Mouse (Mus musculus): Measurements from ENCODE around the gene Auts2. TPM values are rescaled to one million over a fixed set of nuclear protein-coding genes. Genes with fewer than 3 reads are reported as not detected.

Auts2 gene
- polyA plus RNA-seq, 1 experiment, result not detected

DNA sequence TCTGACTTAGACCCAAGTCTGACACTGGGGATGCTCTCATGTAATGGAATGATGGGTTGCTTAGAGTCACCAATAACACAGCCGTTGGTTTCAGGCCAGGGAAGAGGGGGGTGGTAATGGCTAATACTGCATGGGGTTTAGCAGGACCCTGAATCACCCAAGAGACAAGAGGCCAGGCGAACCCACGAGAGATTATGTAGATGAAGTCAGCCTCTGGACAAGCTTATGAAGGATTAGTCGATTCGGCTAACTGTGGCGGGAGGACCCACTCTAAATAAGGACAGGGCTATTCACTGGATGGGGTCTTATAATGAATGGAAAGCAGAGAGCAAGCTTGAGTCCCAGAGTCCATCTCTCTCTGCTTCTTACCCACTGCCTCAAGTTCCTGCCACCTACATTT is 1084.4 kb downstream of the Auts2 start:
- TF ChIP-seq GATA1 (IDR thresholded peaks at IDR 0.05; ENCODE audit: low read length), result no peak

DNA sequence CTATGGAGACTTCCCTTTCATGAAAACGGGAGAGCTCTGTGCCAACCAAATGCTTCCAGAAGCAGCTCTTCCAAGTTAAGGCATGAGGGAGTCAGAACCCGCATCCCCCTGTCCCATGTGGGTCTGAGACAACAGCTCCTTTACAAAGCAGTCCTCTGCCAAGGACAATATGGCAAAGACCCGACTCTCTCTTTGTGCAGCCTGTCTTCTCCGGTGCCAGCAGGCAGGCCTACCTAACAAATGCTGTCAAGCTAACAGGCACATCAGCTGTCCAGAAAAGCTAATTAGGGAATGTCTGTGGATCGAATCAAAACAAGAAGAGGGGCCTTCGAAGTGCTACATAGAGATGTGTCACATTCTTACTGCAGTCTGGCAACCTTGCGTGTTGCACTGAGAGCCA is 1085.1 kb downstream of the Auts2 start:
- TF ChIP-seq GATA1 (IDR thresholded peaks at IDR 0.05; ENCODE audit: low read length), result no peak

DNA sequence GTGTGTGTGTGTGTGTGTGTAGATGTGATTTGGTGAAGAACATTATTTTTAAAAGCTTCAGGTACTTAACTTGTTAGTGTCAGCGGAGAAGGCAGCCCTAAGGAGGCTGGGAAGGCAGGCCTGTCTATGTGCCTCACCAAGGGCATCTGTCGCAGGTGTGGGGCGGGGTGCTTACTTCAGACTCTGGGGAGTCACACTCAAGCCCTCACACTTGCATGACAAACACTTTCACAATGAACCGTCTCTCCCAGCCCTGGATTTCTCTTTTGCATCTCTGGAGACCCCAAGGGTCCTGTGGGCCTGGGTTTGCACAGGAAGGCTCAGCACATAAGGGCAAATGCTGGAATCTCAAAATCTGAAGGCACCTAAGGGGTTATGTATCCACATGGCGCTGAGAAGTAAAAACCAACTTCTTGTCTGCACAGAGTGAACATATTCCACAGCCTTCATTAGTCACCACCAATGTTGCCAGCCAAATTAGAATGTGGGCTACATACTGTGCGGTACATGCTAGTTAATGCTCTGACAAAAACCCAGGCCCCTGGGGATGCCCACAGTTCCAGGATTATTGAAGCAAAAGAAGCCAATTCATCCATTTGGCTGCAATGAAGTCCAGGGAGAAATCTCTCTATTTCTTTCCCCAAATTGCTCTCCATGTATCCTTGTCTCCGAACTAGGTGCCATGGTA is 1093.8 kb downstream of the Auts2 start:
- TF ChIP-seq GATA1 (IDR thresholded peaks at IDR 0.05; ENCODE audit: low read length), result no peak

DNA sequence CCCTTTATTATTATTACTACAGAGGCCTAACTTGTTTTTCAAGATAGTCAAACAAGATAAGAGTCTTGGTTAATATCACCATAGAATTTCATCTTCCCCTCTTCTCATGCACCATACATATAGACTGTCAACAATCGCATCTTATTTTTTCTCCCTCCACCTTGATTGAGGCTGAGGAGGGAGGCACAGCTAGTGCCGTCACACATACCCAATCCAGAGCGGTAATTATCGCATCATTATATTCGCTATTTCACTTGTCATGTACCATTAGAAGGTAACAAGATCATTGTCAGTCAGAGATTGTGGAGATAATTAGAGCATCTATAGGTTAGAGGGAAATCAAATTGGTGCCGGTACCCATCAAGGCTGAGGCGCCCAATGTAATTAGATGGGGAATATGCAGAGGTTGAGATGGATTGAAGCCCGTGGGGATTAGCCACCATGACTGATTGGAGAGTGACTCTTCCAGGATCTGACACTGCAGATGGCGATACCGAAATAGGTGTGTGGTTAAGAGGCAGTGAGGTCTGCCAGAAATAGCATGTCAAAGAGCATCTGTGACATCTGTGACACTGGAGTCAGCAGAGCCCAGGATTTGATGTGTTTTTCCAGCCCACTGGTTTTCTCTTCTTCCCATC is 1107.8 kb downstream of the Auts2 start:
- no peak for TF ChIP-seq GATA1 (IDR thresholded peaks at IDR 0.05; ENCODE audit: low read length)

DNA sequence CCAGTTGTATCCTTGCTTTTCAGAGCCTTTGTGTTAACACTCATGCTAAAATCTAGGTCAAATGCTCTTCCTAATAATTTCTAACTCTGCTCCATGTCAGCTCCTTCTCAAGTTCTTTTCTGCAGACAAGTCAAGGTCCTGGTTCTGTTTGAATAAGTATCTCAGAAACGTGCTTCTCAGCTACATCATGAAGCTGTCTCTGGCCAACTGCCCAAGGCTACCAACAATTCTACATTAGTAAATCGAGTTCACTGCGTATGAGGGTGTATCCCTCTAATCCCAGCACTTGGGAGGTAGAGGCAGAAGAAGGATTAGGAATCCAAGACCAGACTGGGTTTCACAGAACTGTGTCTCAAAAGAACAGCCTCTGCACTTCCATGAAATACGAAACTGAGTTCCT is 1109.9 kb downstream of the Auts2 start:
- no peak for TF ChIP-seq GATA1 (IDR thresholded peaks at IDR 0.05; ENCODE audit: low read length)

DNA sequence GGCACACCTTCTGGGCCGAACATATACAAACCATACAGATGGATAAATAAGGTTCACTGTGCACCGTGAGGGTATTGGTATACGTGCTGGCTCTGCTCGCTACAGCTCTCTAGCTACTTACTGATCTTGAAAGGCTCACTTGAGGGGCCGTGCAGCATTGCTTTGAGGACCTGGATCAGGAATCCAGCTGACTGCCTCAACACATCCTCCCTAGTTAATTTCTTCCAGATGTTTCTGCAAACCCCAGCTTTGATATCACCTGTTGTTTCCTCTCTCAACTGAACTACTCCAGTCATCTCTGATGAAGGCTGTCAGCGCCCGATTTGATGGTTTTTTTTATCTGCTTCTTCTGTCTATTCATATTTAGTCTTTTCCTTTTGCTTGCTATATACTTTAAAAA is 1111.2 kb downstream of the Auts2 start:
- TF ChIP-seq GATA1 (IDR thresholded peaks at IDR 0.05; ENCODE audit: low read length), result no peak

DNA sequence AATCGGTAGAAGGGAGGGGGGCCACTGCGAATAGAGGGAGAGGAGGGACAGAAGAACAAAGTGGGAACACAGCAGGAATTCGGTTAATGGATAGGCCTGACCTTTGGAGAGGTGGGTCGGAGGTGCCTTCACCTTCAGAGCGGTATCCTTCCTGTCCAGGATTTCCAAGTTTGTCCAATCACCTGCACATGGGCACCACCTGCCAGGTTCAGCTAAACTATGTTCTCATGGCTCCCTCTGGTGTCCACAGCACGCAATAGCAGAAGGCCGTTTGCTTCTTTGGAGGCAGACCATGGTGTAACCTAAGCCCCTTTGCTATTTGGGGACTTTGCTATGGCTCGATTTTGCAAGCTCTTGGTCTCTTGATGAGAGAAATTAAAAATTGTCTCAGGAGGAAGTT is 1113.0 kb downstream of the Auts2 start:
- no peak for TF ChIP-seq GATA1 (IDR thresholded peaks at IDR 0.05; ENCODE audit: low read length)

DNA sequence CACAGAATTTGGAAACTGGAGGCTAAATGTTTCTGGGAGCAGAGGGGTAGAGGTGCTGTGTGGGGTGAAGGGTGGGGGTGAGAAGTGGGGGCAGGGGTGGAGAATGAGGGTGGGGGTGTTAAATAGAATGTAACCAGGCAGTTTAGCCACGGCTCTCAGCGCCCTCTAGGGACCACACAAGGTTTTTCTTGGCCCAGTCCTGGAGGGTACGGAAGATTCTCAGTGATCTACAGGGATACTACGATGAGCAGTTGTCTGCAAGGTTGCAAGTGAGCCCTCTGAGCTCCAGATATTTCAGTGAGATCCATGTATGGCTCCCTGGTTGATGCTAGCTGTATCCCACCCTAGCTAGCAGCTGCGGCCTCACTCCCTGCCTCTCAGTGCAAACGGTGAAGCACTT is 1113.6 kb downstream of the Auts2 start:
- no peak for TF ChIP-seq GATA1 (IDR thresholded peaks at IDR 0.05; ENCODE audit: low read length)

DNA sequence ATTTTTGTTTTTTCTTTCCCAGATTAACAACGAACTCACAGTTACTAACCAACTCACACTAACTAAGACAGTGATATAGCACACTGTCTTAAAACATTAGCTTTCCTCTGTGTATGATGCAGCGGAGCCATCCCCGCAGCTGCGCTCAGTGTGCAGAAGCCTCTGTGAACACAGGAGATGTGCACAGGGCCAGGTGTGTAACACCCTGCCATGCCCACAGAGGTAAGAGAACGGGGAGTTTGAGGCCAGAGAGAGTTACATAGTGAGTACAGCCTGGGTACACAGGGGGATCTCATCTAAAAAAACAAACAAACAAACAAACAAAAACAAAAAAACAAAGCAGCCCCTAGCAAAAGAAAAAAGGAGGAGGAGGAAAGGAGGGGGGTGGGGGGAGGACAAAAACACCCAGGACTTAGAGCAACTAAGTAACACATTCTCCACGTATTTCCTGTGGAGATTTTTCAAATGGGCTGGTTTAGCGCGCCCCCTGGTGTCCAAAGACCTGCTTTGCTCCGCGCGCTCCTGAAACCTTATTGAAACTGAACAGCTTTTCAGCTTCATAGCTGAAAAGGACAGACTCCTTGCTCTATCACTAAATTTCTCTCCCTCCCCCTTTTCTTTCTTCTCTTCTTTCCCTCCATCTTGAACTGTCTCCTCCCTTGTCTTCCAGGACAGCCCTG is 1115.3 kb downstream of the Auts2 start:
- no peak for TF ChIP-seq GATA1 (IDR thresholded peaks at IDR 0.05; ENCODE audit: low read length)

DNA sequence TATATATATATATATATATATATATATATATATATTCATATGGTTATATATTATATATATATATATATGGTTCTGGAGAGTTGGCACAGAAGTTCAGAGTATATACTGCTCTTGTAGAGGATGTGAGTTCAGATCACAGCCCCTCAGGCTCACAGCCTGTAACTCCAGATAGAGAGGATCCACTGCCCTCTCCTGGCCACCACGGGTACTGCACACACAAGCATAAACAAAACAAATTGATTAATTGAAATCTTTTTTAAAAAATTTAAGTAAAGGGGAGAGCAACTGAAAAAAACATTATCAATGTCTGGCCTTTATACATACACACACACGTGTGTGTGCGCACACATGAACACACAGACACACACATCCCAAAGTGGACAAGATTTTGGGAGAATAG is 1120.4 kb downstream of the Auts2 start:
- no peak for TF ChIP-seq GATA1 (IDR thresholded peaks at IDR 0.05; ENCODE audit: low read length)

DNA sequence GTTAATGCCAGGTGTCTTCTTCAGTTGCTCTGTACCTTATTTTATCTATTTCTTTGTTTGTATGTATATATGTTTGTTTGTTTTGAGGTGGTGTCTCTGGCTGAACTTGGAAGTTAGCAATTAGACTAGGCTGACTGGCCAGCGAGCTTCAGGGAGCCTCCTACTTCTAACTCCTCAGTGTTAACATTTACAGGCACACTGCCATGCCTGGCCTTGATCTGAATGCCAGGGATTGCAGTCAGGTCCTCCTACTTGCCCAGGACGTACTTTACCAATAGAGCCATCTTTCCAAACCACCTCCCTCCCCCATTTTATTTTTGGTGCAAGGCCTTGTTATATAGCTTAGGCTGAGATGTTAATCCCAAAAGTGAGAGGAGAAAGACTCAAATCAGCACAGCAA is 1122.7 kb downstream of the Auts2 start:
- no peak for TF ChIP-seq GATA1 (IDR thresholded peaks at IDR 0.05; ENCODE audit: low read length)

DNA sequence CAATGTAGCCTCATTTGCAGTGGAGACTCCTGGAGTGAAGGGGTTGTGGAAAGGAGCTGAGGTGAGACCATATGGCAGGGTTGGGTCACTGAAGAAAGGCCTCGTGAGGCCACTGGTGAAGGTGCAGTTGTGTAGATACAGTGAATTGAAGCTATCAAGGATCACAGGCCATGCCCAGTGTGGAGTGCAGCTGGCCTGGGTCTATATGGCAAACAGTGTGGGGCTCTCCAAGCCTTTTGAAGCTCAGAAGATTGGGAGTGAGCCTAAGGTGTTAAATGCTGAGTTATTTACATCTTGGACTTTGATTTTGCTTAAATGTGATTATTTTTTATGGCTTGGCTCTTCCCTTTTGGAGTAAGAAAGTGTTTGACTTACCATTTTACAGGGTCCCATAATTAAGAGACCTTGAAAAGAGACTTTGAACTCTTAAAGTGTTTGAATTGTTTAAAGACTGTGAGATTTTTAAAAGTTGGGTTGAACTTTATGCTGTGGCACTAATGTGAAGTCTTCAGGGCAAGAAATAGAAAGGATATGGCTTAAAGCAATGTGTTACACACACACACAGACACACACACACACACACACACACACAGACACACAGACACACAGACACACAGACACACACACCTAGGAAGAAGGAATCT is 1127.1 kb downstream of the Auts2 start:
- no peak for TF ChIP-seq GATA1 (IDR thresholded peaks at IDR 0.05; ENCODE audit: low read length)

DNA sequence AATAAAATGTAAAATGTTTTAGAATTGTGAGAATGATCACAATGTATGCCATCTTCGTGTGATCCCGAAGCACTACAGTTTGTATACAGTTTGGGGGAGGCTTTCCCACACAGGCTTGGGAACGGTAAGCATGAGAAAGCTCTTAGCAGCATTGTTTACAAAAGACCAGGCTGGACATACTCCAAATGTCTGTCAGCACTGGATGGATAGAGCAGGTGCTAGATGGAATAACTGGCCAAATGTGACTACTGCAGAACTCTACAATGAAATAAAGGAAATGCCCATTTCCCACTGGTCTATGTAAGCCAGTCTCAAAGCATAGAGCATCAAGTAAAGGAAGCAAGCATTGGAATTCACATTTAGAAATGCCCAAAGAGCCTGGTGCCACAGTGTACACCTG is 1144.9 kb downstream of the Auts2 start:
- TF ChIP-seq GATA1 (IDR thresholded peaks at IDR 0.05; ENCODE audit: low read length), result no peak

DNA sequence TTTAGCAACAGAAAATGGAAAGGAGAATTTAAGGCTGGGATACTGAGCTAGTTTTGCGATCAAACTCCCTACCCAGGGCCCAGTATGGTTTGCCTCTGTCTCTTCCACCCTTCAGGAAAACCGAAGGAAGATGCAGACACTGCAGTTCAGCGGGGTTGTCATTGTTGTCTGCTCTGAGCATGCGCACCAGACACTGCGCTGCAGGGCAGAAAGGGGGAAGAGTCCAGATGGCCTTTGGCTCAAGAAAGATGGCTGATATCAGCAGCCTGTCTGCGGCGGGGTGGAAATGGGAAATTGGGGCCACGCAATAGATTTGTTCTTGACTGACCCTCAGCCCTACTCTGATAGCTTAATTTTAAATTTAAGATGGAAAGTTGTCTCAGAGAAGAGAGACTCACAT is 1147.4 kb downstream of the Auts2 start:
- TF ChIP-seq GATA1 (IDR thresholded peaks at IDR 0.05; ENCODE audit: low read length), result no peak
